Mouse (Mus musculus): ENCODE results near the gene Camta1.

- TF ChIP-seq POLR2A (IDR thresholded peaks at IDR 0.05; ENCODE audit: low read depth, low read length) (no peak), CTCF (conservative IDR thresholded peaks at IDR 0.05; ENCODE audit: insufficient read depth, insufficient read length, low read depth, low read length) (no peak)
Measured at GRCm38 (mm10) chr4:151568887-151569286, 292.8 kb downstream of the Camta1 start.
